23 mouse cellular contexts compared by ENCODE assay signal in genomic region chr5:36471206-36471605, GRCm38 (mm10). TPM values are rescaled to one million over a fixed set of nuclear protein-coding genes. Genes with fewer than 3 reads are reported as not detected.
"Had no signal": no experiment of that assay in that cellular context is flagged by ENCODE, and none has a peak within 500 bp of the region (broad histone marks: within the 10 kb centered on the region; RNA-seq: fewer than 3 reads in every experiment).

No protein-coding gene starts in this region.

- H3K4me2 ChIP-seq: hindbrain, embryonic 14.5 days; limb, embryonic 12.5 days; limb, embryonic 15.5 days; liver, embryonic 11.5 days; lung, embryonic 14.5 days; midbrain, embryonic 13.5 days had no signal

- H3K9me3 ChIP-seq: limb, embryonic 12.5 days; limb, embryonic 15.5 days; midbrain, embryonic 13.5 days had no signal

- ATAC-seq: hindbrain, postnatal 0 days; inflammation-experienced regulatory T-cells, adult 6 months; intestine, embryonic 16.5 days; liver, postnatal 0 days; lung, postnatal 0 days; midbrain, embryonic 13.5 days; midbrain, embryonic 16.5 days had no signal

- H3K27me3 ChIP-seq: limb, embryonic 12.5 days; limb, embryonic 15.5 days; midbrain, embryonic 13.5 days had no signal

- DNase-seq: layer of hippocampus, postnatal 36 days; left cerebral cortex, postnatal 4 days; liver, postnatal 0 days; lung, embryonic 14.5 days; retina, postnatal 1 day; right cerebral cortex, postnatal 25 days; thymus, adult 2 months; thymus, postnatal 25 days had no signal

- H3K9ac ChIP-seq: hindbrain, embryonic 14.5 days; limb, embryonic 12.5 days; limb, embryonic 15.5 days; liver, embryonic 14.5 days; liver, postnatal 0 days; lung, embryonic 14.5 days; midbrain, embryonic 13.5 days had no signal

- H3K27ac ChIP-seq: hindbrain, embryonic 14.5 days; hindbrain, postnatal 0 days; limb, embryonic 12.5 days; limb, embryonic 15.5 days; liver, embryonic 14.5 days; macrophage; midbrain, embryonic 13.5 days; stomach, postnatal 0 days had no signal

- H3K4me3 ChIP-seq: limb, embryonic 12.5 days; limb, embryonic 15.5 days; midbrain, embryonic 13.5 days had no signal

RNA-seq across cellular contexts. Expression of gene Ccdc96, which starts 13.2 kb away (rescaled TPM):
- total RNA-seq: monocyte, adult 5-6 weeks had no signal
- polyA plus RNA-seq: small intestine, adult 2 months had no signal
